Mouse (Mus musculus): ENCODE measurements around the gene Cd4.

Gene Cd4

GRCm38 (mm10) chr6:124884714-124885500 is 3.1 kb downstream of the Cd4 start:
- no peak for DNase-seq (ENCODE audit: low spot score)

- DNase-seq (ENCODE audit: low spot score): no peak
Measured at GRCm38 (mm10) chr6:124883351-124883750, 4.7 kb downstream of the Cd4 start.

- DNase-seq (ENCODE audit: low spot score): no peak
Measured at GRCm38 (mm10) chr6:124881821-124882220, 6.2 kb downstream of the Cd4 start.

GRCm38 (mm10) chr6:124879390-124879789 is 8.6 kb downstream of the Cd4 start:
- DNase-seq (ENCODE audit: low spot score): no peak

- DNase-seq (ENCODE audit: low spot score): no peak
Measured at GRCm38 (mm10) chr6:124874348-124874747, 13.7 kb downstream of the Cd4 start.

- no peak for DNase-seq (ENCODE audit: low spot score)
Measured at GRCm38 (mm10) chr6:124866560-124866959, 21.5 kb downstream of the Cd4 start.

GRCm38 (mm10) chr6:124865766-124866362 is 22.2 kb downstream of the Cd4 start:
- no peak for DNase-seq (ENCODE audit: low spot score)

- peak; percentile 73 for DNase-seq (ENCODE audit: low spot score)
Measured at GRCm38 (mm10) chr6:124863658-124864298, 24.2 kb downstream of the Cd4 start, which contains the start of gene Gpr162. Gene Gpr162 (minus strand): TSS chr6:124863983.

GRCm38 (mm10) chr6:124863125-124863657 is 24.8 kb downstream of the Cd4 start:
- DNase-seq (ENCODE audit: low spot score): no peak

- no peak for DNase-seq (ENCODE audit: low spot score)
Measured at GRCm38 (mm10) chr6:124862406-124863124, 25.5 kb downstream of the Cd4 start.

GRCm38 (mm10) chr6:124861802-124862201 is 26.2 kb downstream of the Cd4 start:
- no peak for DNase-seq (ENCODE audit: low spot score)

- DNase-seq (ENCODE audit: low spot score): no peak
Measured at GRCm38 (mm10) chr6:124861266-124861665, 26.8 kb downstream of the Cd4 start.

- no peak for DNase-seq (ENCODE audit: low spot score)
Measured at GRCm38 (mm10) chr6:124860511-124860910, 27.5 kb downstream of the Cd4 start.

GRCm38 (mm10) chr6:124859725-124860124 is 28.3 kb downstream of the Cd4 start:
- peak; percentile 89 for DNase-seq (ENCODE audit: low spot score)

- DNase-seq (ENCODE audit: low spot score): no peak
Measured at GRCm38 (mm10) chr6:124858561-124859318, 29.3 kb downstream of the Cd4 start.

GRCm38 (mm10) chr6:124857840-124858530 is 30.0 kb downstream of the Cd4 start:
- DNase-seq (ENCODE audit: low spot score): no peak

- DNase-seq (ENCODE audit: low spot score): peak; percentile 85
Measured at GRCm38 (mm10) chr6:124856916-124857839, 30.8 kb downstream of the Cd4 start, which contains the start of gene P3h3. Gene P3h3 (minus strand): TSS chr6:124857752.

GRCm38 (mm10) chr6:124856321-124856720 is 31.7 kb downstream of the Cd4 start:
- DNase-seq (ENCODE audit: low spot score): peak; percentile 55

- no peak for DNase-seq (ENCODE audit: low spot score)
Measured at GRCm38 (mm10) chr6:124854647-124855046, 33.4 kb downstream of the Cd4 start.

GRCm38 (mm10) chr6:124850535-124850934 is 37.5 kb downstream of the Cd4 start:
- no peak for DNase-seq (ENCODE audit: low spot score)
